Mouse (Mus musculus) hindbrain, embryonic 15.5 days (tissue): Measurements from ENCODE around the gene Klhl3. TPM values are rescaled to one million over a fixed set of nuclear protein-coding genes. Genes with fewer than 3 reads are reported as not detected.

Source experiments
- ATAC-seq: fragments of 200-750 bp; cut with Nextera tagmentation; 2 replicates; pipeline ENCODE4 v1.8.0; 2017; ENCODE audit warnings: low read depth, moderate number of reproducible peaks, moderate TSS enrichment; ENCODE audit not compliant: low FRiP score
- H3K27ac ChIP-seq: fragments of 300-500 bp; sonication (generic); replicated peaks from 2 replicates; pipeline ENCODE4 v1.5.1; 2015; ENCODE audit warnings: mild to moderate bottlenecking, inconsistent platforms
- H3K27me3 ChIP-seq: fragments of 300-500 bp; sonication (generic); 2 replicates; pipeline ENCODE4 v1.6.1; 2015; ENCODE audit warnings: control low read depth, inconsistent platforms
- H3K36me3 ChIP-seq: fragments of 300-500 bp; sonication (generic); 2 replicates; pipeline ENCODE4 v1.6.1; 2015; ENCODE audit warnings: control low read depth, inconsistent platforms
- H3K4me1 ChIP-seq: fragments of 300-500 bp; sonication (generic); replicated peaks from 2 replicates; pipeline ENCODE4 v1.6.1; 2015; ENCODE audit warnings: control low read depth, inconsistent platforms
- H3K4me2 ChIP-seq: fragments of 300-500 bp; sonication (generic); 2 replicates; pipeline ENCODE4 v1.6.1; 2015; ENCODE audit warnings: moderate library complexity, mild to moderate bottlenecking, inconsistent platforms
- H3K4me3 ChIP-seq: fragments of 300-500 bp; sonication (generic); 2 replicates; pipeline ENCODE4 v1.5.1; 2015; ENCODE audit warnings: mild to moderate bottlenecking, inconsistent platforms
- H3K9ac ChIP-seq: fragments of 300-500 bp; sonication (generic); 2 replicates; pipeline ENCODE4 v1.6.1; 2015; ENCODE audit warnings: inconsistent platforms
- H3K9me3 ChIP-seq: fragments of 300-500 bp; sonication (generic); 2 replicates; pipeline ENCODE4 v1.6.1; 2016; ENCODE audit warnings: control low read depth, inconsistent platforms
- WGBS: fragments of 180-500 bp; shearing (Covaris S2); methylation state at CpG from one replicate; pipeline ENCODE4 v1.1.7; 2015; 5-methylcytosine and 5-hydroxymethylcytosine counted together
- polyA plus RNA-seq: library from polyadenylated mRNA; unstranded; fragments of >200 nt; fragmentation: Nextera tagmentation; extraction: Ambion mirVana; gene quantifications from 2 replicates; pipeline ENCODE4 v1.2.1, GENCODE M21; 2015

Gene Klhl3
- 12.6 and 14.0 TPM in 2 replicates for polyA plus RNA-seq

GRCm38 (mm10) chr13:58113061-58113900 lies at the start of gene Klhl3:
TSS of gene Klhl3 (minus strand) at chr13:58113592.
- H3K4me2 ChIP-seq: peak within 1 kb of the TSS; percentile 73
- H3K36me3 ChIP-seq: no peaks in the 10 kb centered on the region
- peak; percentile 92 for ATAC-seq
- peak within 1 kb of the TSS; percentile 94 for H3K27ac ChIP-seq
- peaks cover 26% of the 10 kb centered on the region for H3K4me1 ChIP-seq
- H3K4me3 ChIP-seq: peak within 1 kb of the TSS; percentile 50
- no peaks in the 10 kb centered on the region for H3K27me3 ChIP-seq
- peak within 1 kb of the TSS; percentile 63 for H3K9ac ChIP-seq
- under 1% methylated on average over 35 of the region's 35 CpGs for WGBS
- H3K9me3 ChIP-seq: no peaks in the 10 kb centered on the region

GRCm38 (mm10) chr13:58160761-58161160 lies 47.4 kb upstream of the Klhl3 start:
- 96% methylated on average over 15 of the region's 15 CpGs for WGBS

GRCm38 (mm10) chr13:58158099-58158912 lies 44.9 kb upstream of the Klhl3 start:
- WGBS: 6% methylated on average over 16 of the region's 16 CpGs
- peak overlapping the region; percentile 77 for H3K27ac ChIP-seq
- peak overlapping the region; percentile 80 for H3K4me3 ChIP-seq
- H3K4me2 ChIP-seq: peak overlapping the region; percentile 91
- H3K4me1 ChIP-seq: peaks cover 19% of the 10 kb centered on the region
- ATAC-seq: peak; percentile 72; the same call in 1 of the 2 replicates
- H3K9me3 ChIP-seq: no peaks in the 10 kb centered on the region
- no peaks in the 10 kb centered on the region for H3K27me3 ChIP-seq
- peaks cover 28% of the 10 kb centered on the region for H3K36me3 ChIP-seq
- H3K9ac ChIP-seq: peak overlapping the region; percentile 73

More at GRCm38 (mm10) chr13:58160761-58161160, 47.4 kb upstream of the Klhl3 start:
- H3K4me3 ChIP-seq: no peak overlapping the region
- no peaks in the 10 kb centered on the region for H3K27me3 ChIP-seq
- H3K9ac ChIP-seq: no peak overlapping the region
- ATAC-seq: no peak
- no peaks in the 10 kb centered on the region for H3K9me3 ChIP-seq
- H3K36me3 ChIP-seq: peaks cover 35% of the 10 kb centered on the region
- H3K4me2 ChIP-seq: no peak overlapping the region
- H3K4me1 ChIP-seq: peaks cover 19% of the 10 kb centered on the region
- no peak overlapping the region for H3K27ac ChIP-seq

GRCm38 (mm10) chr13:58157447-58158098 lies 44.2 kb upstream of the Klhl3 start, which contains the start of gene Idnk:
TSS of gene Idnk (plus strand) at chr13:58157649.
- H3K36me3 ChIP-seq: peaks cover 22% of the 10 kb centered on the region
- peak within 1 kb of the TSS; percentile 91 for H3K4me2 ChIP-seq
- under 1% methylated on average over 30 of the region's 30 CpGs for WGBS
- no peaks in the 10 kb centered on the region for H3K27me3 ChIP-seq
- H3K4me3 ChIP-seq: peak within 1 kb of the TSS; percentile 80
- peak within 1 kb of the TSS; percentile 77 for H3K27ac ChIP-seq
- peak; percentile 88 for ATAC-seq
- peaks cover 19% of the 10 kb centered on the region for H3K4me1 ChIP-seq
- H3K9ac ChIP-seq: peak within 1 kb of the TSS; percentile 73
- no peaks in the 10 kb centered on the region for H3K9me3 ChIP-seq

- no peaks in the 10 kb centered on the region for H3K27me3 ChIP-seq
- H3K4me3 ChIP-seq: peak overlapping the region; percentile 80
- H3K9ac ChIP-seq: peak overlapping the region; percentile 73
- H3K4me1 ChIP-seq: peaks cover 19% of the 10 kb centered on the region
- WGBS: 15% methylated on average over 8 of the region's 8 CpGs
- peak overlapping the region; percentile 91 for H3K4me2 ChIP-seq
- no peaks in the 10 kb centered on the region for H3K9me3 ChIP-seq
- peak overlapping the region; percentile 77 for H3K27ac ChIP-seq
- no peak for ATAC-seq
- peaks cover 19% of the 10 kb centered on the region for H3K36me3 ChIP-seq
Observed at GRCm38 (mm10) chr13:58157036-58157435, 43.6 kb upstream of the Klhl3 start.

GRCm38 (mm10) chr13:58156031-58156430 lies 42.6 kb upstream of the Klhl3 start:
- 94% methylated on average over 2 of the region's 2 CpGs for WGBS
- no peak overlapping the region for H3K9ac ChIP-seq

GRCm38 (mm10) chr13:58150442-58150841 lies 37.0 kb upstream of the Klhl3 start:
- H3K27me3 ChIP-seq: no peaks in the 10 kb centered on the region
- H3K4me3 ChIP-seq: no peak overlapping the region
- WGBS: 85% methylated on average over 11 of the region's 11 CpGs
- no peaks in the 10 kb centered on the region for H3K36me3 ChIP-seq
- no peak overlapping the region for H3K27ac ChIP-seq
- ATAC-seq: no peak
- no peaks in the 10 kb centered on the region for H3K9me3 ChIP-seq
- H3K4me1 ChIP-seq: peaks cover 12% of the 10 kb centered on the region
- H3K4me2 ChIP-seq: no peak overlapping the region
- H3K9ac ChIP-seq: no peak overlapping the region

More at GRCm38 (mm10) chr13:58156031-58156430, 42.6 kb upstream of the Klhl3 start:
- H3K4me1 ChIP-seq: peaks cover 19% of the 10 kb centered on the region
- ATAC-seq: no peak
- no peaks in the 10 kb centered on the region for H3K9me3 ChIP-seq
- H3K4me3 ChIP-seq: no peak overlapping the region
- H3K36me3 ChIP-seq: peaks cover 12% of the 10 kb centered on the region
- H3K27me3 ChIP-seq: no peaks in the 10 kb centered on the region
- no peak overlapping the region for H3K27ac ChIP-seq
- no peak overlapping the region for H3K4me2 ChIP-seq

- WGBS: 93% methylated on average over 3 of the region's 3 CpGs
Observed at GRCm38 (mm10) chr13:58149629-58150028, 36.2 kb upstream of the Klhl3 start.

GRCm38 (mm10) chr13:58149033-58149558 lies 35.7 kb upstream of the Klhl3 start:
- Histone ChIP-seq H3K36me3 (no peaks in the 10 kb centered on the region), H3K4me1 (peaks cover 12% of the 10 kb centered on the region), H3K9ac (no peak overlapping the region), H3K9me3 (no peaks in the 10 kb centered on the region), H3K27me3 (no peaks in the 10 kb centered on the region), H3K27ac (no peak overlapping the region), H3K4me3 (peak overlapping the region; percentile 41), H3K4me2 (peak overlapping the region; percentile 80)
- WGBS: 41% methylated on average over 5 of the region's 5 CpGs
- ATAC-seq: peak; percentile 46; the same call in 1 of the 2 replicates

More at GRCm38 (mm10) chr13:58149629-58150028, 36.2 kb upstream of the Klhl3 start:
- no peak overlapping the region for H3K9ac ChIP-seq
- no peak overlapping the region for H3K4me2 ChIP-seq
- H3K27ac ChIP-seq: no peak overlapping the region
- no peaks in the 10 kb centered on the region for H3K9me3 ChIP-seq
- no peaks in the 10 kb centered on the region for H3K36me3 ChIP-seq
- no peaks in the 10 kb centered on the region for H3K27me3 ChIP-seq
- no peak overlapping the region for H3K4me3 ChIP-seq
- H3K4me1 ChIP-seq: peaks cover 12% of the 10 kb centered on the region
- no peak for ATAC-seq

GRCm38 (mm10) chr13:58148256-58148831 lies 35.0 kb upstream of the Klhl3 start:
- WGBS: under 1% methylated on average over 17 of the region's 17 CpGs
- H3K9ac ChIP-seq: peak overlapping the region; percentile 44
- H3K27ac ChIP-seq: peak overlapping the region; percentile 69; the same call in 1 of the 2 replicates
- H3K4me1 ChIP-seq: peaks cover 12% of the 10 kb centered on the region
- H3K36me3 ChIP-seq: no peaks in the 10 kb centered on the region
- H3K4me2 ChIP-seq: peak overlapping the region; percentile 80
- ATAC-seq: peak; percentile 94
- H3K4me3 ChIP-seq: peak overlapping the region; percentile 41
- no peaks in the 10 kb centered on the region for H3K27me3 ChIP-seq
- H3K9me3 ChIP-seq: no peaks in the 10 kb centered on the region

GRCm38 (mm10) chr13:58147760-58148159 lies 34.4 kb upstream of the Klhl3 start:
- 65% methylated on average over 1 of the region's 1 CpGs for WGBS

More at GRCm38 (mm10) chr13:58147760-58148159, 34.4 kb upstream of the Klhl3 start:
- Histone ChIP-seq H3K9me3 (no peaks in the 10 kb centered on the region), H3K27me3 (no peaks in the 10 kb centered on the region), H3K4me2 (no peak overlapping the region), H3K27ac (no peak overlapping the region), H3K4me1 (peaks cover 12% of the 10 kb centered on the region), H3K9ac (no peak overlapping the region), H3K36me3 (no peaks in the 10 kb centered on the region), H3K4me3 (no peak overlapping the region)
- ATAC-seq: no peak
